Mouse (Mus musculus) neural tube, embryonic 11.5 days (tissue): ENCODE data around the gene Bhlhe23. TPM values are rescaled to one million over a fixed set of nuclear protein-coding genes. Genes with fewer than 3 reads are reported as not detected.

Source experiments
- ATAC-seq: fragments of 200-750 bp; cut with Nextera tagmentation; 2 replicates; pipeline ENCODE4 v1.8.0; 2017; ENCODE audit warnings: moderate number of reproducible peaks, mild to moderate bottlenecking, moderate TSS enrichment, moderate library complexity; ENCODE audit not compliant: insufficient read depth, low FRiP score, low TSS enrichment
- DNase-seq: peaks from one replicate; pipeline ENCODE4 v3.0.0-alpha.2; 2015; ENCODE audit warnings: low spot score
- H3K27ac ChIP-seq: fragments of 300-500 bp; sonication (generic); 2 replicates; pipeline ENCODE4 v1.5.1; 2014; ENCODE audit warnings: low read depth, mild to moderate bottlenecking, low read length
- H3K27me3 ChIP-seq: fragments of 300-500 bp; sonication (generic); 2 replicates; pipeline ENCODE4 v1.6.1; 2014; ENCODE audit warnings: mild to moderate bottlenecking, low read length, mixed read lengths; ENCODE audit not compliant: control insufficient read depth, insufficient read depth
- H3K36me3 ChIP-seq: fragments of 300-500 bp; sonication (generic); 2 replicates; pipeline ENCODE4 v1.6.1; 2014; ENCODE audit warnings: mild to moderate bottlenecking, low read length, moderate library complexity, mixed read lengths; ENCODE audit not compliant: control insufficient read depth, insufficient read depth
- H3K4me1 ChIP-seq: fragments of 300-500 bp; sonication (generic); 2 replicates; pipeline ENCODE4 v1.6.1; 2014; ENCODE audit warnings: low read length, mixed read lengths; ENCODE audit not compliant: control insufficient read depth, insufficient read depth
- H3K4me2 ChIP-seq: fragments of 300-500 bp; sonication (generic); 2 replicates; pipeline ENCODE4 v1.6.1; 2014; ENCODE audit warnings: low read depth, mild to moderate bottlenecking, moderate library complexity
- H3K4me3 ChIP-seq: fragments of 300-500 bp; sonication (generic); 2 replicates; pipeline ENCODE4 v1.5.1; 2014; ENCODE audit warnings: low read depth, low read length
- H3K9ac ChIP-seq: fragments of 300-500 bp; sonication (generic); 2 replicates; pipeline ENCODE4 v1.6.1; 2014; ENCODE audit warnings: mild to moderate bottlenecking, low read length
- H3K9me3 ChIP-seq: fragments of 300-500 bp; sonication (generic); 2 replicates; pipeline ENCODE4 v1.6.1; 2016; ENCODE audit warnings: low read length; ENCODE audit not compliant: control insufficient read depth
- WGBS: fragments of 180-500 bp; shearing (Covaris S2); extraction: QIAGEN DNeasy Blood & Tissue Kit; methylation state at CpG from one replicate; pipeline ENCODE4 v1.1.7; 2014; 5-methylcytosine and 5-hydroxymethylcytosine counted together
- polyA plus RNA-seq: library from polyadenylated mRNA; unstranded; fragments of >200 nt; fragmentation: Nextera tagmentation; extraction: Ambion mirVana; gene quantifications from 2 replicates; pipeline ENCODE4 v1.2.1, GENCODE M21; 2014

The Bhlhe23 gene
- polyA plus RNA-seq, 1 experiment from 2014 or later = 4.9 TPM

DNA sequence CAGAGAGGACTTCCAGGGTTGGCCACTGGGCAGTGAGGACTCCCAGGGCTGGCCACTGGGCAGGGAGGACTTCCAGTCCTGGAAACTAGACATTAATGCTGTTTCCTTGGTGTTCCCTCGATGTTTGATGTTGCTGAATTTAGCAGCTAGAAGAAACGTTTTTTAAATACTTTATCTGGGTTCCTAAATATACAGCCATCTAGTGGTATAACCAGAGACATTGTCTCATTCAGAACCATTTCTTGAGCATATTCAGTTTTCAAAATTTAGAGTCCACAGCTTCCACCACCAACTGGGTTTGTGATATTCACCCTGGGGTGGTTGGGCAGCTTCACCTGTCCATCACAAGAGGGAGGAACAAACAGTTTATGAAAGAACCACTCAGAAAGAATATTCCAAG is 34.3 kb upstream of the Bhlhe23 start:
- WGBS = 72% methylated on average over 2 of the region's 2 CpGs
- no peaks in the 10 kb centered on the region for H3K9me3 ChIP-seq

DNA sequence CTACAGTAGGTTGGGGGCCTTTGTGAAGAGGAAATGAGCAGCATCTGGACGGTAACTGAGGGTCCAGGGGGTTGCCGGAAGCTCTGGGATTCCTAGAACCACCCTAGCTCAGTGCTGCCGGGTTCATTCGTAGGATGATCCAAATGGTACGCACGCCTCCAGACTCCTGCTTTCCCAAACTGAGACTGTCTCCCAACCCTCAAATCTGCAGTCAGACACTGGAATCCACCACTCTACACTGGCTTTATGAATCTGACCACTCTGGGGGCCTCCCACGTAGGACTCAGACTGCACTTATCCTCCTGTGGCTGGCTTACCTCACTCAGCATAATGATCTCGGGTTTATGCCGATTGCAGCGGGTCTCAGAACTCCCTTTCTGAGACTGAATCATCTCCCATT is 32.8 kb upstream of the Bhlhe23 start:
- H3K36me3 ChIP-seq = no peaks in the 10 kb centered on the region
- ATAC-seq = no peak
- no peaks in the 10 kb centered on the region for H3K27me3 ChIP-seq
- no peak overlapping the region for H3K27ac ChIP-seq
- no peak overlapping the region for H3K9ac ChIP-seq
- no peak overlapping the region for H3K4me3 ChIP-seq
- no peaks in the 10 kb centered on the region for H3K9me3 ChIP-seq
- H3K4me1 ChIP-seq = no peaks in the 10 kb centered on the region
- DNase-seq = no peak
- H3K4me2 ChIP-seq = no peak overlapping the region
- WGBS = 81% methylated on average over 10 of the region's 10 CpGs

More for the DNA sequence above, 34.3 kb upstream of the Bhlhe23 start:
- no peak overlapping the region for H3K27ac ChIP-seq
- H3K4me1 ChIP-seq = no peaks in the 10 kb centered on the region
- DNase-seq (no peak), ATAC-seq (no peak)
- H3K4me2 ChIP-seq = no peak overlapping the region
- H3K4me3 ChIP-seq = no peak overlapping the region
- no peaks in the 10 kb centered on the region for H3K27me3 ChIP-seq
- no peak overlapping the region for H3K9ac ChIP-seq
- no peaks in the 10 kb centered on the region for H3K36me3 ChIP-seq

DNA sequence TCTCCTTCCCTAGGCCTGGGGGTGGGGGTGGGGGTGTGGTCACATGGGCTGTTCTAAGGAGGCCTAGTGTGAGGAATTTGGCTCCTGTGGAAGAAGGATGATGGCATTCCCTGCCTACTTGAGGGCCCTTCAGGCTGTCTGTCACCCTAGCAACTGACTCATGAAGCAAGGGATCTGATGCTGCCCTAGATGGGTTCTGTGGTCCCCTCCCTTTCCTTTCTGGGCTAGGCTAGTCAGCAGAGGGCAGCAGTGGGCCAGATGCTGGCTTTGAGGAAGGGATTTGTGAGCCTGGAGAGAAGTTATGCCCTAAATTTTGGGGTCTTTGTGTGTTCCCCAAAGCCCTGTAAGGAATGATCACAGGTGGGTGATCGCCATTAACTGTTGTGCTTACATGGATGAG is 29.3 kb upstream of the Bhlhe23 start:
- ATAC-seq (no peak), DNase-seq (peak; percentile 67)
- no peak overlapping the region for H3K9ac ChIP-seq
- 65% methylated on average over 1 of the region's 1 CpGs for WGBS
- H3K36me3 ChIP-seq = no peaks in the 10 kb centered on the region
- no peaks in the 10 kb centered on the region for H3K4me1 ChIP-seq
- no peaks in the 10 kb centered on the region for H3K27me3 ChIP-seq
- H3K9me3 ChIP-seq = no peaks in the 10 kb centered on the region
- H3K27ac ChIP-seq = no peak overlapping the region
- no peak overlapping the region for H3K4me2 ChIP-seq
- no peak overlapping the region for H3K4me3 ChIP-seq

DNA sequence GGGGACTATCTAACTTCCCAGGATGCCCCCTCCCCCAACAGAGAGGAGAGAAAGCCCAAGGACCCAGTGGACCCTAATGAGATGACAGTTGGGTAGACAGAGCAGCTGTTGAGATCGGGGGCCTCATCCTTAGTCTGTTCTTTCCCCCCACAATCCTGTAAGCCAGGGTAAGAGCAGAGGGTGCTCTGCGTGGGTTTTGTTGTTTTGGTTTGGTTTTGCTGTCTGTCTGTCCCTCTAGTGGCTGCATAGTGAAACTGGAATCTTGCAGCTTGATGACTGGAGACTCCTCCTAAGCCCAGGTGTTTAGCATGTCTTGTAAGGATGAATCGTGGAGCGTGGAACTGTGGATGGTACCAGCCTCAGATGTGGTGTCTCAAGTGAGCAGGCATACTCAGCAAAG is 19.3 kb upstream of the Bhlhe23 start:
- DNase-seq (no peak), ATAC-seq (no peak)
- Histone ChIP-seq H3K9me3 (no peaks in the 10 kb centered on the region), H3K27ac (no peak overlapping the region), H3K4me3 (no peak overlapping the region), H3K27me3 (no peaks in the 10 kb centered on the region), H3K4me1 (no peaks in the 10 kb centered on the region; the same call in 1 of the 2 replicates), H3K36me3 (no peaks in the 10 kb centered on the region), H3K9ac (no peak overlapping the region), H3K4me2 (no peak overlapping the region)
- 55% methylated on average over 4 of the region's 4 CpGs for WGBS

DNA sequence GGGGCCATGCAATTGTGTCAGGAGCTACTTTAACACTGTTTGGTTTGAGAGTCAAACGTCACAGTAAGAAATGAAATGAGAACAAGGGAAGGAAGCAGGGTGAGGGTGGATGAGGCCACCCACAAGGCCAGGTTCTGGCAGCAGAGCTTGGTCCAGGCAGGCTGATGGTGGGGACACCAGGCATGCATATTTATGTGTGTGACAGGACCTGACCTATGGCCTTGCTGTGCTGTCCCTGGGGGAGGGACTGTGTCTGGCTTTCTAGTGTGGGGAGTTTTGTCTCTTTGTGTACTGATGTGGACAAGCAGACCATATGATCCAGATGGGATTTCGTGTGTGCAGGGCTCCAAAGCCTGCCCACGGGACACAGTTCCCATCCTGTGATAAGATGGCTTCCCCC is 18.9 kb upstream of the Bhlhe23 start:
- H3K27me3 ChIP-seq = no peaks in the 10 kb centered on the region
- no peaks in the 10 kb centered on the region; the same call in 1 of the 2 replicates for H3K4me1 ChIP-seq
- H3K9me3 ChIP-seq = no peaks in the 10 kb centered on the region
- no peak overlapping the region for H3K4me2 ChIP-seq
- H3K9ac ChIP-seq = no peak overlapping the region
- WGBS = 62% methylated on average over 3 of the region's 3 CpGs
- DNase-seq (no peak), ATAC-seq (no peak)
- H3K27ac ChIP-seq = no peak overlapping the region
- H3K36me3 ChIP-seq = no peaks in the 10 kb centered on the region
- H3K4me3 ChIP-seq = no peak overlapping the region

DNA sequence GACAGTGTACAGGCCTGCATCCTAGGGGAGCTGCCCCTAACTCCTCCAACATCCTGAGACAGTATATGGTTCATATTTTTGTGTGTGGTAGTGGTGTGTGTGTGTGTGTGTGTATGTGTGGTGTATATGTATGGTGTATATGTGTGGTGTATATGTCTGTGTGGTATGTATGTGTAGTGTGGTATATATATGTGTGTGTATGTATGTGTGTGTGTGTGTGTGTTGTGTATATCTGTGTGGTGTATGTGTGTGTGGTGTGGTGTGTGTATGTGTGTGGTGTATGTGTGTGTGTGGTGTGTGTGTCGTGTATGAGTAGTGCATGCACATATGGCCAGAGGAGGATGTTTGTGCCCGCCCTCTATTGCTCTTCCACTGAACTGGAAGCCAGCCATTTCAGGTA is 17.7 kb upstream of the Bhlhe23 start:
- Histone ChIP-seq H3K27me3 (no peaks in the 10 kb centered on the region), H3K27ac (no peak overlapping the region), H3K4me2 (no peak overlapping the region), H3K4me1 (no peaks in the 10 kb centered on the region; the same call in 1 of the 2 replicates), H3K36me3 (no peaks in the 10 kb centered on the region), H3K4me3 (no peak overlapping the region), H3K9ac (no peak overlapping the region), H3K9me3 (no peaks in the 10 kb centered on the region)
- ATAC-seq = no peak
- WGBS = 84% methylated on average over 2 of the region's 2 CpGs
- no peak for DNase-seq

DNA sequence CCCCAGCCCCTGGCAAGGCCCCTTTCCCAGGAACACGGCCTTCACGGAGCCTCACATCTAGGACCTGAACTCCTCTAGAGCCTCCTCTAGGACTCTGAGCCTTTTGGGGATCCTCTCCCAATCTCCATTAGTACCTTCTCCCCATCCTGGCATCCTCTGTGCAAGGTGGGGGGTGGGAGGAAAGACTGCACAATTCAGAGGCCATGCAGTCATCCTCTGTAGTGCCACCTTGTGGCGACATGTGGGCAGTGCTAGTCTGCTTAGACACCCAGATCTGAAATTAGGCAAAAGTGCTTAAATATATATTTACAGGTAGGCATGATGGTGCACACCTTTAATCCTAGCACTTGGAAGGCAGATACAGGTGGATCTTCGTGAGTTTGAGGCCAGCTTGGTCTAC is 15.0 kb upstream of the Bhlhe23 start:
- Histone ChIP-seq H3K4me1 (no peaks in the 10 kb centered on the region; the same call in 1 of the 2 replicates), H3K4me3 (no peak overlapping the region), H3K9ac (no peak overlapping the region), H3K9me3 (no peaks in the 10 kb centered on the region), H3K36me3 (no peaks in the 10 kb centered on the region), H3K27me3 (no peaks in the 10 kb centered on the region; the same call in 1 of the 2 replicates), H3K27ac (no peak overlapping the region), H3K4me2 (no peak overlapping the region)
- DNase-seq (peak; percentile 66), ATAC-seq (no peak; the same call in 1 of the 2 replicates)
- 46% methylated on average over 4 of the region's 4 CpGs for WGBS

DNA sequence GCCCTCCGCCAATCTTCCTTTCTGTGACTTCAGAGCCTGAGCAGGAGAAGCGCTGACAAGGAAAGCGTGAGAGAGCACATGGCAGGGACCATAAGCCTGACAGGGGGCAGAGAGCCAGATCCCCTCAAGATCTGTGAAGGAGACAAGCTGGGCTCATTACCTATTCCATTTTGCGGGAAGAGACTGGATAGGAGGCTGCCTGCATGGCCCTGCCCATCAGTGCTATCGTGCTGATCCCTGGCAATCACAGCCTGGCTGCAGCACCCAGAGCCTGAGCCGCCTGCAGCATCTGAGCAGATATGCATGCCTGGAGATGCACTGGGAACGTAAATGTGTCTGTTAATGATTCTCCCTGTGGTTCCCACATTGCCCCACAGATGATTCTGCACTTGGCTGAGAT is 12.1 kb upstream of the Bhlhe23 start:
- no peaks in the 10 kb centered on the region; the same call in 1 of the 2 replicates for H3K27me3 ChIP-seq
- H3K27ac ChIP-seq = no peak overlapping the region
- no peak overlapping the region for H3K4me3 ChIP-seq
- ATAC-seq (no peak), DNase-seq (no peak)
- no peaks in the 10 kb centered on the region for H3K36me3 ChIP-seq
- H3K4me1 ChIP-seq = no peaks in the 10 kb centered on the region
- no peak overlapping the region for H3K4me2 ChIP-seq
- H3K9me3 ChIP-seq = no peaks in the 10 kb centered on the region
- no peak overlapping the region for H3K9ac ChIP-seq
- WGBS = 13% methylated on average over 6 of the region's 7 CpGs

DNA sequence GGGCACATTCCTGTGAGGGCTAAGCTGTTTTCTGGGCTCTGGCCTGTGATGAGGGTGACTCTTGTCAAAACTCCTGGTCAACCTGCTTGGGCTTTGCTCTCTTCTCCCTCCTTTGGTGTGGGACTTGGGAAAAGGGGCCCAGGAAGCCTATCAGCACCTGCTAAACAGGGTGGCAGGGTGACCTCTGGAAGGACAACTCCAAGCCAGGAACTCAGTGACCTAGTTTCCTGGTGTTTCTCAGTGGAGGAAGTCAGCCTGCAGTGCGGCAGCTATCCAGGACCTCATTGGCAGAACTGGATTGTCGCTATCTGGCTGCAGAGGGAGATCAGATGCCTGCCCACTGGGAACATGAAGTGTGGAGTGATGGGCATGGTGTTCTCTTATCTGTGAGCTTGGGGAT is 11.7 kb upstream of the Bhlhe23 start:
- 53% methylated on average over 2 of the region's 2 CpGs for WGBS
- H3K4me3 ChIP-seq = no peak overlapping the region
- H3K27ac ChIP-seq = no peak overlapping the region
- no peak overlapping the region for H3K4me2 ChIP-seq
- H3K27me3 ChIP-seq = no peaks in the 10 kb centered on the region; the same call in 1 of the 2 replicates
- no peaks in the 10 kb centered on the region for H3K36me3 ChIP-seq
- no peak overlapping the region for H3K9ac ChIP-seq
- no peaks in the 10 kb centered on the region for H3K9me3 ChIP-seq
- no peak for DNase-seq
- H3K4me1 ChIP-seq = no peaks in the 10 kb centered on the region
- no peak for ATAC-seq
